Mouse (Mus musculus): ENCODE results near the gene Ubald1.

Ubald1 gene
- long read RNA-seq, experiment 1, transcript Ubald1-201 (3 exons, 1,851 nt) = major isoform, 19 of 22 reads
- long read RNA-seq, experiment 1, partial matches to known transcripts = 0 of 22 reads
- long read RNA-seq, experiment 1, other reads (novel, unspliced or antisense) = 3 of 22 reads
- long read RNA-seq, experiment 2, transcript Ubald1-201 (3 exons, 1,851 nt) = major isoform, 11 of 15 reads
- long read RNA-seq, experiment 2, partial matches to known transcripts = 0 of 15 reads
- long read RNA-seq, experiment 2, other reads (novel, unspliced or antisense) = 4 of 15 reads

DNA sequence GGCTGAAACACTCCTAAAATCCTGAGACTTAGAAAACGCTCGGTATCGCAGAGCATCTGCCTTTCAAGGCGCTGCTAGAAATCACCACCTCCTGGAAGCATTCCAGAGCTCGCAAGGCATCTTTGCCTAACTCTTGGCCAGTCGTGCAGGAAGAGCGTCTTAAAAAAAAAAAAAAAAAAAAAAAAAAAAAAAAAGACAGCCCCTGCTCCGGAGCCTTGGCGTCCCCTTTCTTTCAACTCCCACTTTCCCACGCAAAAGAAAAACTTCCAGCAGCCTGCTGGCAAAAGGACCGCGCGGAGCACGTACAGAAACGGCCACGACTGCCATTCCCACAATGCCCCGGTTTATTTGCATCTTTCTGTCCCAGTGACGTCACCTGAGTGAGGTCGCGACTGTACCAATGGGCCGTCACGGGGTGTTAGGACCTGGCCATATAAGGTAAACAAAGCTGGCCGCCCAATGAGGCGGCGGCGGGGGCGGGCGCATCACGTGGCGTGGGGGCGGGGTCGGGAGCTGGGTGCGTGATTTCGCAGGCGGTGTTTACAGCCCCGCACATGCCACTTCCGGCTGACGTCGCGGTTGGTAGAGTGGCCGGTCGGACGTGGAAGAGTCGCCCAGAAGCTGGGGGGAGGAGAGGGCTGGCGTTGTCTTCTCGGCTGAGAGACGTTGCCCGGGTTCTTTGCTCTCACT, at the start of gene Ubald1:
Ubald1 (minus strand) TSS at position 180 of the 690 bp plus-strand sequence.
- intact Hi-C loops (cut with DNase I) = no loop called here

- intact Hi-C loops (cut with DNase I) = no loop called here
Observed at GRCm38 (mm10) chr16:4928474-4928873, 48.4 kb upstream of the Ubald1 start.

DNA sequence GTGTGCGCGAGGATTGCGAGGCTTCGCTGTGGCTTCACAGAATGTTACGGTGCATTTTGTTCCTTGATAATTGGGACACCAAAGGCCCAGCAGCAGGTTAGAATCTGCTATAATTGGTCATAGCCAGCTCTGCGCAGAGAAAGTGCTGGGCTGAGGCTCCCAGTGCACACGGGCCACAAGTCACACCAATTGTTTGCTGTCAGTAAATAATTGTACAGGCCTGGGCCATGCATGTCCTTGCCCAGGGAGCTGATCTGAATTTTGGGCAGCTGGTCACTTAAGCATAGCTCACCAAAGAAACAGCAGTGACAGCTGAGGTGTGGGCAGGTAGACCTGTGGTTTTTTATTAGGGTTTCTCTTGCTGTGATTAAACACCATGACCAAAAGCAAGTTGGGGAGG, 47.9 kb upstream of the Ubald1 start:
- intact Hi-C loops (cut with DNase I) = no loop called here

DNA sequence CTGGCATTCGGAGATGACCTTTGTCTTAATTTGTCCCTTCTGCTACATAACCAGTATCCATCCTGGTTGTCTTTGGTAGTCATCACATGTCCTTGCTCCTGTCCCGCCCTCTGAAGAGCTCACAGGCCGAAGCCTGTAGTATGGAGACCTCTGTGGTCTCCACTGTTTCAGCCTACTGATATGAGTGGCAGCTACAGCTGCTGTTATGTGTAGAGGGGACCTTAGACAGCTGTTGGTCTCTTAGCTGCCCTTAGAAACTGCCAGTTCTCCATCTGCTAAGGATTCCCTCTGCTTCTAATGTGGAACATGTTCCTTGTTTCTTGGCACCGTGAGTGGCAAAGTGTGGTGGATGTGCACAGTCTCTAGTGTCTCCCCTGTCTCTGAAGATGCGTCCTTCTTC, 43.9 kb upstream of the Ubald1 start:
- intact Hi-C loops (cut with DNase I) = no loop called here

- intact Hi-C loops (cut with DNase I) = no loop called here
Observed at GRCm38 (mm10) chr16:4922481-4922880, 42.4 kb upstream of the Ubald1 start.

- intact Hi-C loops (cut with DNase I) = no loop called here
Observed at GRCm38 (mm10) chr16:4920556-4920955, 40.4 kb upstream of the Ubald1 start.

- intact Hi-C loops (cut with DNase I) = no loop called here
Observed at GRCm38 (mm10) chr16:4916608-4917007, 36.5 kb upstream of the Ubald1 start.

DNA sequence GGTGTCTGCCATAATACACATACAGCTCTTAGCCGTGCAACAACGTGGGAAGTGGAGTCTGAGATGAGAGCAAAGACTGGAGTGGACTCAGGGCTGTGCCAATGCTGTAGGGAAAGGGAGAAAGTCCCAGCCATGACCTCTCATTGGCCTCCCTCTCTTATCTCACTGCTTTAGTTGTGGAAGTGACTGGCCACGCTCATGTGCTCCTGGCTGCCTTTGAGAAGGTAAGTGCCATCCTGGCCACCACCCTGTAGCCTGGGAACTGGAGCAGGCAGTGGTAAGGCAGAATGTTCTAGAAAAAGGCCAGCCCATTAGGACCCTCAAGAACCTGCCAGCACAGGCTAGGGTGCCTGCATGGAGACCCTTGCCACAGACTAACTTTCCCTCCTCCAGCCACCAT, 35.8 kb upstream of the Ubald1 start:
- intact Hi-C loops (cut with DNase I) = no loop called here

DNA sequence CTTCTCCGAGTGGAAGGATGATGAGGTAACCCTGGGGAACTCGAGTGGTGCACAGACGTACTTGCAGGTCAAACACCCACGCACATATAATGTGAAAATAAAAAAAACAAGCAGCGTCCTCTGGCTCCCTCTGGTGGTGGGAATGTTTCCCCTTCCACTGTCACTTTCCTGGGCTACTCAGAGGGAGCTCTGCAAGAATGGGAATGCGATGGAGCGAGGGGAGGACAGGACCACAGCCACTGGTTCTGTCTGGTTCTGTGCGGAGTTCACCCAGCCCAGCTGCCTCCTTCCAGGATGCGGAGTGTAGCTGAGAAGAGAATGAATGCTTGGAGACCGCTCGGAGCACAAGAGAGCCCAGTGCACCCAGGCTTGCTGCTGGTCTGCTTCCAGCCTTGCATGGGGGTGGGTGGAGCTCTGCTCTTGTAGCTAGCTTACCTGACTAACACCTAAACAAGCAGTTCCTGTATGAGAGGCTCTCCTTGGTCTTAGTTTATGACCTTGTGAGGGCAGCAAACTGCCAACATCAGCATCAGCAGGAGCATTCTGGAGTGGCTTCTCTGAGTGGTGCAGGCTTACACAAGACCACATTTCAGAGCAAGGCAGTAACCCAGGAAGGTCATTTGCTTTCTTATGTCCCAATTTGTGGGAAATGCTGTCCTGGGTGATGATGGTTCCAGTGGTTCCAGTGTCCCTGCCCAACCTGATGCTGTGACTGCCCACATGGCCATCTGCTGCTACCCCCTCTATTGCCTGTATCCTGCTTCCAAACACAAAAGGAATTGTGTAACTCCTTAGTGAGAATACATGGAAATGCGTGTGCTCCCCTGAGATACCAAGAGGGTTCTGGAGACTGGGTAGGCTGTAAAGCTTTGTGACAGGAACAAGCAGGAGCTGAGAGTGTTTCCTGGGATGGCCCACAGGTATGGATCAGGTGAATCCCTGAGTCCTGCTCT, 33.9 kb upstream of the Ubald1 start:
- intact Hi-C loops (cut with DNase I) = loop anchor here (5.0 kb wide), 1 partner anchor 37 kb away; no protein-coding TSS in a partner anchor

GRCm38 (mm10) chr16:4912907-4913782, 33.0 kb upstream of the Ubald1 start:
- intact Hi-C loops (cut with DNase I) = loop anchor here (5.0 kb wide), 1 partner anchor 36 kb away; no protein-coding TSS in a partner anchor

DNA sequence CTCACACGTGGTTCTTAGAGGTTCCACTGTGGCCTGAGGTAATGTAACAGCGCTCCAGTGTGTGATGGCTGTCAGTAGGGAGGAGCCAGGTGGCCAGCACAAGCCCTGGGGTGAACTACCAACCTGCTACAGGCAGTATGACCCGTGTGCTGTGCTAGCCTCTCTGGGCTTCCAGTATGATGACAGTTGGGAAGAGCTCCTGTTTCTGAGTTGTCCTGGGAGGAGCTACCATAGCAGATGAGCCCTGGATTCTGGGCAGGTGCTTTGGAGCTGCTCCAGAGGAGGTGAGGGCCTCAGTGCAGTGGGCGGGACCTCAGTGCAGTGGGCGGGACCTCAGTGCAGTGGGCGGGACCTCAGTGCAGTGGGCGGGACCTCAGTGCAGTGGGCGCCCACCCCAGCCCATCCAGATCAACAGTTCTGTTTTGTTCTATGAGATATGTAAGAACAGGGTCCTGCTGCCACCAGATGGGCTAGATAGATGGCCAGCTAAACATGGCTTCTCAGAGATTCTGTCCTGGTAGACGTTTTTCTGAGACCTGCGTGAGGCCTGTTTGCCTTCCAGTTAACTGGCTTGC, 32.0 kb upstream of the Ubald1 start:
- intact Hi-C loops (cut with DNase I) = loop anchor here (5.0 kb wide), 1 partner anchor 35 kb away; no protein-coding TSS in a partner anchor

GRCm38 (mm10) chr16:4910758-4911157, 30.6 kb upstream of the Ubald1 start:
- intact Hi-C loops (cut with DNase I) = loop anchor here (5.0 kb wide), 1 partner anchor 33 kb away; no protein-coding TSS in a partner anchor

- intact Hi-C loops (cut with DNase I) = loop anchor here (5.0 kb wide), 1 partner anchor 32 kb away; no protein-coding TSS in a partner anchor
Observed at GRCm38 (mm10) chr16:4909745-4910144, 29.6 kb upstream of the Ubald1 start.

DNA sequence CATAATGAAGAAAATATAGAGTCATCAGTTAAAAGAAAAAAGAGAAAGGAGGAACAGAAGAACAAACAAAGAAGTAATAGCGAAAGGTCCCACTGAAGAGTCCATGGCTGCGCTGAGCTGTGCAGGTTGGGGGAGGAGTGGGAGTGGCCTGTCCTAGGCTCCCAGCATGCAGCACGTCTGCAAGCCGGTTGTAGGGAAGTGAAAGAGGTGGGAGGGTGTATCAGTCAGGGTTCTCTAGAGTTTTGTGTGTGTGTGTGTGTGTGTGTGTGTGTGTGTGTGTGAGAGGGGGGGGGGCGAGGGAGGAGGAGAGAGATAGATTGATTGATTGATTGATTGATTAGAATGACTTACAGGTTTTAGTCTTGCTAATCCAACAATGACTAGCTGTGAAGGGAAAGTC, 27.9 kb upstream of the Ubald1 start:
- intact Hi-C loops (cut with DNase I) = no loop called here

GRCm38 (mm10) chr16:4907386-4907785, 27.3 kb upstream of the Ubald1 start:
- intact Hi-C loops (cut with DNase I) = no loop called here

DNA sequence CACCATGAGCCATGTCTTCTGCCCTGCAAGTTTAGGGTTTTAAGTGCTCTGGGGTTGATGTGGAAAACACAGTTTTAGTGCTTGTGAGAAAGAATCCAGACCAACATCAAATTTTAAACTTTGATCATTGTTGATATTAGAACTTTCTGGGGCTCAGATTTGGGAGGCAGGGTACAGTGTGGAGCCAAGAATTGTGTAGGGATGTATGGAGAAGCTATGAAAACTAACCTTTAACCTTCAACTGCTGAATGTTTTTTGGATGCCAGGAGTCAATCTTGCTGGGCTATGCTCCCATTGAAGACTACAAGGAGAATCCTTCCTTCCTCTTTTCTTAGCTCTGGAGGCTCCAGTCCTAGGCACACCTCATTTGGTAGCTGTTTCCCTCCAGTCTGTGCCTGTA, 26.4 kb upstream of the Ubald1 start:
- intact Hi-C loops (cut with DNase I) = no loop called here

- intact Hi-C loops (cut with DNase I) = no loop called here
Observed at GRCm38 (mm10) chr16:4905591-4905990, 25.5 kb upstream of the Ubald1 start.

GRCm38 (mm10) chr16:4904878-4905277, 24.8 kb upstream of the Ubald1 start:
- intact Hi-C loops (cut with DNase I) = no loop called here

GRCm38 (mm10) chr16:4903491-4904102, 23.5 kb upstream of the Ubald1 start:
- intact Hi-C loops (cut with DNase I) = no loop called here

DNA sequence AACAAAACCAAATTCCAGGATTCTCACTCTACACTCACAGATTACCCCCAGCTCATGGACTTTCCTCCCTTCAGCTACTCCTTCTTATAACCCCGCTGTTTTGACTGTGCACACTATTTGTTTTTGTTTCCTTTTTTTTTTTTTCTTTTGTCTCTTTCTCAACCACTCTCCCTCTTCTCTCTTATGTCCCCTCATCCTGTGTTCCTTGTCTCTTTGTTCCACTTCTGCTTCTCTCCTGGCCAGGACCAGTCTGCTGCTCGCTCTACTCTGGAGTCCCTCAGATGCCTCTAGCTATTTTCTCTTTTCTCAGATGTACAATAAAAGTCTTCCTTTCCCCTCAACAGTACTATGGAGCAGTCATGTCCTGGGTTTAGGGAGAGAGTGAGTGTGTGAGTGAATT, 22.3 kb upstream of the Ubald1 start:
- intact Hi-C loops (cut with DNase I) = no loop called here
